Mouse (Mus musculus) embryo, embryonic 11.5 days (tissue): ENCODE measurements at regions not wholly inside any gene's neighbourhood (a gene's known extent, or its start where the extent isn't known, plus 50 kb on each side); places are given as distances from the start of the nearest gene placed in this dataset.

Experiments used
- DNase-seq: peaks from one replicate; pipeline ENCODE4 v3.0.0-alpha.2; 2012; ENCODE audit warnings: low read depth, low spot score

- no peak for DNase-seq
These were observed 51.2 kb upstream of the Pthlh start for GRCm38 (mm10) chr6:147315207-147315606.
